Mouse (Mus musculus) forebrain, embryonic 16.5 days (tissue): ENCODE data around the gene Btbd9. TPM values are rescaled to one million over a fixed set of nuclear protein-coding genes. Genes with fewer than 3 reads are reported as not detected.

Source experiments
- ATAC-seq: fragments of 200-750 bp; cut with Nextera tagmentation; 2 replicates; pipeline ENCODE4 v1.8.0; 2017; ENCODE audit warnings: mild to moderate bottlenecking, moderate library complexity
- H3K27ac ChIP-seq: fragments of 300-500 bp; sonication (generic); 2 replicates; pipeline ENCODE4 v1.5.1; 2014; ENCODE audit warnings: low read length, control low read depth
- H3K27me3 ChIP-seq: fragments of 300-500 bp; sonication (generic); replicated peaks from 2 replicates; pipeline ENCODE4 v1.6.1; 2014; ENCODE audit warnings: low read length; ENCODE audit not compliant: control insufficient read depth, insufficient read depth
- H3K36me3 ChIP-seq: fragments of 300-500 bp; sonication (generic); 2 replicates; pipeline ENCODE4 v1.6.1; 2014; ENCODE audit not compliant: control insufficient read depth, insufficient read depth
- H3K4me1 ChIP-seq: fragments of 300-500 bp; sonication (generic); replicated peaks from 2 replicates; pipeline ENCODE4 v1.6.1; 2014; ENCODE audit warnings: low read length; ENCODE audit not compliant: control insufficient read depth, insufficient read depth
- H3K4me2 ChIP-seq: fragments of 300-500 bp; sonication (generic); 2 replicates; pipeline ENCODE4 v1.6.1; 2014; ENCODE audit warnings: mild to moderate bottlenecking, low read length, control low read depth
- H3K4me3 ChIP-seq: fragments of 300-500 bp; sonication (generic); replicated peaks from 2 replicates; pipeline ENCODE4 v1.5.1; 2014; ENCODE audit warnings: mild to moderate bottlenecking, low read length, control low read depth
- H3K9ac ChIP-seq: fragments of 300-500 bp; sonication (generic); replicated peaks from 2 replicates; pipeline ENCODE4 v1.6.1; 2014; ENCODE audit warnings: low read depth, low read length, control low read depth
- H3K9me3 ChIP-seq: fragments of 300-500 bp; sonication (generic); 2 replicates; pipeline ENCODE4 v1.6.1; 2016; ENCODE audit warnings: low read length; ENCODE audit not compliant: control insufficient read depth
- WGBS: fragments of 180-500 bp; shearing (Covaris S2); extraction: QIAGEN DNeasy Blood & Tissue Kit; methylation state at CpG from one replicate; pipeline ENCODE4 v1.1.7; 2014; 5-methylcytosine and 5-hydroxymethylcytosine counted together
- polyA plus RNA-seq: library from polyadenylated mRNA; unstranded; fragments of >200 nt; fragmentation: Nextera tagmentation; extraction: Ambion mirVana; gene quantifications from 2 replicates; pipeline ENCODE4 v1.2.1, GENCODE M21; 2015

Btbd9 gene
- polyA plus RNA-seq, 1 experiment from 2014 or later: 141 TPM

GRCm38 (mm10) chr17:30253924-30254323 is 322.4 kb downstream of the Btbd9 start:
- H3K27me3 ChIP-seq: no peaks in the 10 kb centered on the region
- WGBS: 59% methylated on average over 7 of the region's 7 CpGs
- no peak overlapping the region for H3K9ac ChIP-seq
- no peak overlapping the region for H3K27ac ChIP-seq
- no peaks in the 10 kb centered on the region for H3K36me3 ChIP-seq
- no peaks in the 10 kb centered on the region for H3K9me3 ChIP-seq
- H3K4me2 ChIP-seq: no peak overlapping the region
- no peak overlapping the region for H3K4me3 ChIP-seq
- H3K4me1 ChIP-seq: peaks cover 12% of the 10 kb centered on the region
- no peak for ATAC-seq

GRCm38 (mm10) chr17:30253028-30253427 is 323.3 kb downstream of the Btbd9 start:
- Histone ChIP-seq H3K9me3 (no peaks in the 10 kb centered on the region), H3K4me2 (no peak overlapping the region), H3K27ac (no peak overlapping the region), H3K27me3 (no peaks in the 10 kb centered on the region), H3K4me1 (peaks cover 12% of the 10 kb centered on the region), H3K4me3 (no peak overlapping the region), H3K36me3 (no peaks in the 10 kb centered on the region), H3K9ac (no peak overlapping the region)
- no peak for ATAC-seq
- WGBS: 65% methylated on average over 5 of the region's 5 CpGs

- Histone ChIP-seq H3K9me3 (no peaks in the 10 kb centered on the region), H3K4me1 (peaks cover 33% of the 10 kb centered on the region), H3K9ac (no peak overlapping the region), H3K27ac (no peak overlapping the region), H3K36me3 (no peaks in the 10 kb centered on the region), H3K27me3 (no peaks in the 10 kb centered on the region), H3K4me2 (no peak overlapping the region), H3K4me3 (no peak overlapping the region)
- 72% methylated on average over 10 of the region's 10 CpGs for WGBS
- ATAC-seq: no peak
Observed at GRCm38 (mm10) chr17:30245308-30245706, 331.0 kb downstream of the Btbd9 start.

GRCm38 (mm10) chr17:30244651-30245307 is 331.5 kb downstream of the Btbd9 start:
- Histone ChIP-seq H3K9ac (no peak overlapping the region), H3K4me2 (no peak overlapping the region), H3K4me3 (no peak overlapping the region), H3K36me3 (no peaks in the 10 kb centered on the region), H3K27me3 (no peaks in the 10 kb centered on the region), H3K4me1 (peaks cover 34% of the 10 kb centered on the region), H3K9me3 (no peaks in the 10 kb centered on the region), H3K27ac (no peak overlapping the region)
- no peak for ATAC-seq
- 60% methylated on average over 14 of the region's 14 CpGs for WGBS

- Histone ChIP-seq H3K27me3 (no peaks in the 10 kb centered on the region), H3K27ac (no peak overlapping the region), H3K9me3 (no peaks in the 10 kb centered on the region), H3K4me2 (no peak overlapping the region), H3K4me3 (no peak overlapping the region), H3K36me3 (no peaks in the 10 kb centered on the region), H3K9ac (no peak overlapping the region), H3K4me1 (peaks cover 43% of the 10 kb centered on the region)
- 84% methylated on average over 7 of the region's 7 CpGs for WGBS
- no peak for ATAC-seq
Observed at GRCm38 (mm10) chr17:30243540-30243939, 332.7 kb downstream of the Btbd9 start.

- no peak overlapping the region for H3K9ac ChIP-seq
- no peak for ATAC-seq
- peaks cover 43% of the 10 kb centered on the region for H3K4me1 ChIP-seq
- 90% methylated on average over 4 of the region's 4 CpGs for WGBS
- H3K4me2 ChIP-seq: no peak overlapping the region
- H3K27me3 ChIP-seq: no peaks in the 10 kb centered on the region
- no peaks in the 10 kb centered on the region for H3K9me3 ChIP-seq
- H3K36me3 ChIP-seq: no peaks in the 10 kb centered on the region
- H3K4me3 ChIP-seq: no peak overlapping the region
- no peak overlapping the region for H3K27ac ChIP-seq
Observed at GRCm38 (mm10) chr17:30242647-30243046, 333.6 kb downstream of the Btbd9 start.

- peak; percentile 65; the same call in 1 of the 2 replicates for ATAC-seq
- Histone ChIP-seq H3K4me3 (no peak overlapping the region), H3K27ac (0 out of 2 replicates have a peak overlapping the region, but pooled peaks have one; percentile 14), H3K27me3 (no peaks in the 10 kb centered on the region), H3K4me1 (peaks cover 48% of the 10 kb centered on the region), H3K4me2 (no peak overlapping the region), H3K36me3 (no peaks in the 10 kb centered on the region), H3K9me3 (no peaks in the 10 kb centered on the region), H3K9ac (no peak overlapping the region)
- 27% methylated on average over 17 of the region's 17 CpGs for WGBS
Observed at GRCm38 (mm10) chr17:30241720-30242322, 334.5 kb downstream of the Btbd9 start.

- no peaks in the 10 kb centered on the region for H3K36me3 ChIP-seq
- H3K27ac ChIP-seq: no peak overlapping the region
- 58% methylated on average over 6 of the region's 6 CpGs for WGBS
- H3K4me2 ChIP-seq: no peak overlapping the region
- H3K9me3 ChIP-seq: no peaks in the 10 kb centered on the region
- no peak for ATAC-seq
- H3K27me3 ChIP-seq: no peaks in the 10 kb centered on the region
- H3K4me1 ChIP-seq: peaks cover 53% of the 10 kb centered on the region
- H3K4me3 ChIP-seq: no peak overlapping the region
- H3K9ac ChIP-seq: no peak overlapping the region
Observed at GRCm38 (mm10) chr17:30241061-30241460, 335.2 kb downstream of the Btbd9 start.

- H3K9me3 ChIP-seq: no peaks in the 10 kb centered on the region
- no peak for ATAC-seq
- H3K4me2 ChIP-seq: no peak overlapping the region
- no peak overlapping the region for H3K9ac ChIP-seq
- no peak overlapping the region for H3K4me3 ChIP-seq
- H3K27me3 ChIP-seq: no peaks in the 10 kb centered on the region
- WGBS: 79% methylated on average over 4 of the region's 4 CpGs
- H3K36me3 ChIP-seq: no peaks in the 10 kb centered on the region
- no peak overlapping the region for H3K27ac ChIP-seq
- H3K4me1 ChIP-seq: peaks cover 53% of the 10 kb centered on the region
Observed at GRCm38 (mm10) chr17:30240659-30241058, 335.6 kb downstream of the Btbd9 start.
